ENCODE assay signal across 20 mouse cellular contexts in genomic region chr2:141323956-141324460, GRCm38 (mm10).
DNase-seq lines count a peak whose midpoint lies in the region; ATAC-seq and TF ChIP-seq lines count a peak whose summit lies in the region.
"Had no signal": no experiment of that assay in that cellular context is flagged by ENCODE, and none has a peak within 500 bp of the region (broad histone marks: within the 10 kb centered on the region; RNA-seq: fewer than 3 reads in every experiment).

No protein-coding gene starts in this region.

- no peak overlapping the region for H3K27ac ChIP-seq in forebrain, embryonic 16.5 days (ENCODE audit: low read length)
- no peak overlapping the region for H3K27ac ChIP-seq in forebrain, postnatal 0 days (ENCODE audit: low read depth, low read length)
- H3K27ac ChIP-seq in midbrain, embryonic 11.5 days (ENCODE audit: low read depth, low read length): no peak overlapping the region
- no peak overlapping the region for H3K27ac ChIP-seq in midbrain, embryonic 15.5 days
- H3K27ac ChIP-seq: embryonic facial prominence, embryonic 15.5 days; gastrocnemius, adult 2 months had no signal

- whole genome bisulfite sequencing in forebrain, embryonic 16.5 days: 31% methylated on average over 7 of the region's 7 CpGs
- 37% methylated on average over 7 of the region's 7 CpGs for WGBS in forebrain, postnatal 0 days
- WGBS in midbrain, embryonic 11.5 days: 76% methylated on average over 7 of the region's 7 CpGs
- 58% methylated on average over 7 of the region's 7 CpGs for whole genome bisulfite sequencing in midbrain, embryonic 15.5 days

- no peaks in the 10 kb centered on the region for H3K27me3 ChIP-seq in forebrain, embryonic 16.5 days (replicated peaks; ENCODE audit: control insufficient read depth, insufficient read depth, low read length)
- no peaks in the 10 kb centered on the region for H3K27me3 ChIP-seq in forebrain, postnatal 0 days (ENCODE audit: insufficient read depth, low read length)
- H3K27me3 ChIP-seq in midbrain, embryonic 11.5 days (ENCODE audit: control insufficient read depth, insufficient read depth, low read length): no peaks in the 10 kb centered on the region
- H3K27me3 ChIP-seq in midbrain, embryonic 15.5 days (replicated peaks): no peaks in the 10 kb centered on the region
- H3K27me3 ChIP-seq: embryonic facial prominence, embryonic 15.5 days; heart, embryonic 12.5 days had no signal

- H3K36me3 ChIP-seq in forebrain, embryonic 16.5 days (ENCODE audit: control insufficient read depth, insufficient read depth): no peaks in the 10 kb centered on the region
- no peaks in the 10 kb centered on the region for H3K36me3 ChIP-seq in forebrain, postnatal 0 days (ENCODE audit: insufficient read depth)
- H3K36me3 ChIP-seq in midbrain, embryonic 11.5 days (ENCODE audit: control insufficient read depth, insufficient read depth, low read length): no peaks in the 10 kb centered on the region
- no peaks in the 10 kb centered on the region for H3K36me3 ChIP-seq in midbrain, embryonic 15.5 days (replicated peaks)
- H3K36me3 ChIP-seq: embryonic facial prominence, embryonic 15.5 days; G1E; heart, embryonic 12.5 days had no signal

- H3K9ac ChIP-seq in forebrain, embryonic 16.5 days (replicated peaks; ENCODE audit: low read depth, low read length): no peak overlapping the region
- no peak overlapping the region for H3K9ac ChIP-seq in forebrain, postnatal 0 days
- no peak overlapping the region for H3K9ac ChIP-seq in midbrain, embryonic 11.5 days (ENCODE audit: low read length)
- H3K9ac ChIP-seq in midbrain, embryonic 15.5 days: no peak overlapping the region
- H3K9ac ChIP-seq: embryonic facial prominence, embryonic 15.5 days; heart, embryonic 12.5 days had no signal

- H3K4me3 ChIP-seq in forebrain, embryonic 16.5 days (replicated peaks; ENCODE audit: low read length): no peak overlapping the region
- no peak overlapping the region for H3K4me3 ChIP-seq in forebrain, postnatal 0 days (ENCODE audit: low read depth, low read length)
- H3K4me3 ChIP-seq in midbrain, embryonic 11.5 days (ENCODE audit: low read depth, low read length): no peak overlapping the region
- no peak overlapping the region for H3K4me3 ChIP-seq in midbrain, embryonic 15.5 days
- H3K4me3 ChIP-seq: embryonic facial prominence, embryonic 15.5 days; erythroblast, embryonic 14.5 days; gastrocnemius, adult 2 months; heart, embryonic 12.5 days had no signal

- peak; percentile 63; the same call in 1 of the 2 replicates for ATAC-seq in forebrain, embryonic 16.5 days
- ATAC-seq in forebrain, postnatal 0 days: no peak
- ATAC-seq in midbrain, embryonic 11.5 days (ENCODE audit: low FRiP score): peak; percentile 61; the same call in 1 of the 2 replicates
- no peak for ATAC-seq in midbrain, embryonic 15.5 days (replicated peaks)
- ATAC-seq: activated CD4-positive, CD25-positive, alpha-beta regulatory T cell, adult 4 months; CD4-positive, CD25-positive, alpha-beta regulatory T cell, adult 4 months; intestine, embryonic 16.5 days had no signal

- no peaks in the 10 kb centered on the region for H3K9me3 ChIP-seq in forebrain, embryonic 16.5 days (ENCODE audit: control insufficient read depth, low read length)
- no peaks in the 10 kb centered on the region for H3K9me3 ChIP-seq in forebrain, postnatal 0 days (ENCODE audit: low read length)
- no peaks in the 10 kb centered on the region for H3K9me3 ChIP-seq in midbrain, embryonic 11.5 days (ENCODE audit: control insufficient read depth, low read length)
- no peaks in the 10 kb centered on the region for H3K9me3 ChIP-seq in midbrain, embryonic 15.5 days
- H3K9me3 ChIP-seq: embryonic facial prominence, embryonic 15.5 days; G1E; heart, embryonic 12.5 days had no signal

- TF ChIP-seq POLR2A in brain, embryonic 14.5 days (IDR thresholded peaks at IDR 0.05; ENCODE audit: borderline replicate concordance, extremely low read depth, insufficient read depth, insufficient read length, poor library complexity, severe bottlenecking): no peak

- no peak overlapping the region for H3K4me2 ChIP-seq in forebrain, embryonic 16.5 days (ENCODE audit: low read length)
- H3K4me2 ChIP-seq in forebrain, postnatal 0 days (ENCODE audit: low read depth): no peak overlapping the region
- H3K4me2 ChIP-seq in midbrain, embryonic 11.5 days: no peak overlapping the region
- H3K4me2 ChIP-seq in midbrain, embryonic 15.5 days: no peak overlapping the region
- H3K4me2 ChIP-seq: embryonic facial prominence, embryonic 15.5 days; heart, embryonic 12.5 days had no signal

- peak; percentile 21 to 36 for DNase-seq in cerebellum, postnatal 10 days
- no peak for DNase-seq in cerebellum, adult 11 months
- no peak for DNase-seq in forebrain, postnatal 0 days
- DNase-seq in midbrain, embryonic 11.5 days (ENCODE audit: low spot score, missing footprints): no peak
- peak; percentile 64 for DNase-seq in brain, embryonic 14.5 days (ENCODE audit: low read depth)
- DNase-seq: adrenal gland, postnatal 14 days; B cell, adult 2 months; cerebellum, adult 2 months; embryo, embryonic 11 days; gastrocnemius, adult 2 months; gastrocnemius, postnatal 25 days had no signal

- TF ChIP-seq CTCF in forebrain, postnatal 0 days (IDR thresholded peaks at IDR 0.05; ENCODE audit: low read depth): no peak
- no peak for TF ChIP-seq CTCF in brain, embryonic 14.5 days (IDR thresholded peaks at IDR 0.05; ENCODE audit: borderline replicate concordance, extremely low read depth, insufficient read depth, insufficient read length)

- H3K4me1 ChIP-seq in forebrain, embryonic 16.5 days (replicated peaks; ENCODE audit: control insufficient read depth, insufficient read depth, low read length): 0 out of 2 replicates have a peak, but pooled peaks cover 3% of the 10 kb centered on the region
- no peaks in the 10 kb centered on the region for H3K4me1 ChIP-seq in forebrain, postnatal 0 days (ENCODE audit: insufficient read depth)
- H3K4me1 ChIP-seq in midbrain, embryonic 11.5 days (ENCODE audit: control insufficient read depth, insufficient read depth, low read length): no peaks in the 10 kb centered on the region
- no peaks in the 10 kb centered on the region for H3K4me1 ChIP-seq in midbrain, embryonic 15.5 days
- H3K4me1 ChIP-seq: embryonic facial prominence, embryonic 15.5 days had no signal

Comparison
In these comparisons a context has a peak if more than half of its experiments do, and no peak if none do; other contexts are left out.
1. DNase-seq: peak in cerebellum, postnatal 10 days (2 of 2) and brain, embryonic 14.5 days (single experiment); none in cerebellum, adult 11 months (single experiment), forebrain, postnatal 0 days (single experiment) and midbrain, embryonic 11.5 days (single experiment).
2. ATAC-seq: peak in forebrain, embryonic 16.5 days (single experiment) and midbrain, embryonic 11.5 days (single experiment); none in forebrain, postnatal 0 days (single experiment) and midbrain, embryonic 15.5 days (single experiment).